Mouse (Mus musculus) testis, adult 2 months (tissue): ENCODE measurements around the gene Vps25.

Experiments
- CTCF ChIP-seq: fragments of 200-500 bp; IDR thresholded peaks from 2 replicates; pipeline ENCODE4 v1.5.1; 2012; ENCODE audit warnings: low read depth, mild to moderate bottlenecking, inconsistent platforms, low read length, moderate library complexity; ENCODE audit not compliant: control insufficient read depth, insufficient read depth, insufficient replicate concordance
- POLR2A ChIP-seq: fragments of 200-500 bp; IDR thresholded peaks from 2 replicates; pipeline ENCODE4 v1.6.1; 2012; ENCODE audit warnings: low read depth, mild to moderate bottlenecking, inconsistent platforms, low read length, moderate library complexity; ENCODE audit not compliant: control insufficient read depth

DNA sequence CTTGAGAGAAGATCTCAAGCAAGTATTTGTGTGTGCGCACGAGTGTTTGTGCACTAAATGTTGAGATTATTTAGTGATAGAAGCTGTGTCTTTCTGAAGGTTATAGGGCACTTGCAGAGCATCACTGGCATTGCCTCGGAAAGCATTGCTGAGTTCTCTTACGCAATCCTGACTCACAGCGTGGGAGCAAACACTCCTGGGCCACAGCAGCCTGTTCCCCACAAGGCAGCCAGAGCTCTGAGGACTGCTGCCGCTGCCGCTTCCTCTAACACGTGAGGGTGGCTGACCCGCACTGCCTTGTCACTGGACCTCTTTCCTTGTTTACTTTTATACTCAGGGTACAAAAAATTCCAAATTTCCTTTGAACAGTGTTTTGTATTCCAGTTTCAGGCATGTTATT, 33.8 kb downstream of the Vps25 start:
- no peak for TF ChIP-seq CTCF
- TF ChIP-seq POLR2A: no peak
